Mouse (Mus musculus) MEL (cell line): ENCODE data around the gene Ubl4b. TPM values are rescaled to one million over a fixed set of nuclear protein-coding genes. Genes with fewer than 3 reads are reported as not detected.

Experiments
- DNase-seq: peaks from one replicate; pipeline ENCODE4 v3.0.0; 2011; ENCODE audit warnings: low read depth, low spot score
- H3K27ac ChIP-seq: 2 replicates; pipeline ENCODE4 v1.5.1; 2012; ENCODE audit warnings: low read depth, mild to moderate bottlenecking, control low read depth, low read length, moderate library complexity; ENCODE audit not compliant: control insufficient read depth
- H3K27me3 ChIP-seq, 2 experiments: fragments of 150-350 bp in 1 of 2; sonication (generic) in 1 of 2; 2 replicates each; pipeline ENCODE4 v1.6.1; 2012; ENCODE audit warnings: low read length in 2 of 2, mild to moderate bottlenecking in 2 of 2, improper control_type of control experiment in 1 of 2, moderate library complexity in 1 of 2; ENCODE audit not compliant: insufficient read depth in 2 of 2, control insufficient read depth in 1 of 2
- H3K36me3 ChIP-seq, 2 experiments: 2 replicates each; pipeline ENCODE4 v1.6.1; 2012 to 2014; ENCODE audit warnings: low read length in 2 of 2, improper control_type of control experiment in 1 of 2, inconsistent platforms in 1 of 2, mild to moderate bottlenecking in 1 of 2; ENCODE audit not compliant: insufficient read depth in 2 of 2, control insufficient read depth in 1 of 2
- H3K4me1 ChIP-seq, 2 experiments: fragments of 150-350 bp in 1 of 2; sonication (generic) in 1 of 2; 2 replicates each; pipeline ENCODE4 v1.6.1; 2012; ENCODE audit warnings: low read length in 2 of 2, improper control_type of control experiment in 1 of 2, mild to moderate bottlenecking in 1 of 2; ENCODE audit not compliant: insufficient read depth in 2 of 2, control insufficient read depth in 1 of 2
- H3K4me3 ChIP-seq, 2 experiments: fragments of 150-350 bp in 1 of 2; sonication (generic) in 1 of 2; 2 replicates each; pipeline ENCODE4 v1.5.1; 2012; ENCODE audit warnings: low read depth in 2 of 2, low read length in 2 of 2, mild to moderate bottlenecking in 2 of 2, moderate library complexity in 2 of 2, control low read depth in 1 of 2, improper control_type of control experiment in 1 of 2; ENCODE audit not compliant: control insufficient read depth in 1 of 2, insufficient read depth in 1 of 2
- H3K79me2 ChIP-seq: 2 replicates; pipeline ENCODE4 v1.6.1; 2012; ENCODE audit warnings: mild to moderate bottlenecking, low read length, moderate library complexity; ENCODE audit not compliant: control insufficient read depth, poor library complexity, insufficient read depth
- H3K9ac ChIP-seq: 2 replicates; pipeline ENCODE4 v1.6.1; 2012; ENCODE audit warnings: low read depth, mild to moderate bottlenecking, control low read depth, low read length, moderate library complexity; ENCODE audit not compliant: control insufficient read depth, poor library complexity, severe bottlenecking
- H3K9me3 ChIP-seq: fragments of 150-350 bp; sonication (generic); replicated peaks from 2 replicates; pipeline ENCODE4 v1.6.1; 2012; ENCODE audit warnings: mild to moderate bottlenecking, low read length, improper control_type of control experiment, moderate library complexity; ENCODE audit not compliant: insufficient read depth
- CHD1 ChIP-seq: IDR thresholded peaks from 2 replicates; pipeline ENCODE4 v1.6.1; 2012; ENCODE audit warnings: low read depth, mild to moderate bottlenecking, inconsistent platforms, low read length, improper control_type of control experiment
- CTCF ChIP-seq, 3 experiments: IDR thresholded peaks in 2 of 3; conservative IDR thresholded peaks in 1 of 3; 2 replicates each; pipeline ENCODE4 v1.5.1; 2011 to 2012; ENCODE audit warnings: low read length in 3 of 3, low read depth in 2 of 3, mild to moderate bottlenecking in 2 of 3, improper control_type of control experiment in 1 of 3, inconsistent platforms in 1 of 3, mixed read lengths in 1 of 3, moderate library complexity in 1 of 3; ENCODE audit not compliant: control insufficient read depth in 1 of 3, insufficient read depth in 1 of 3, poor library complexity in 1 of 3, severe bottlenecking in 1 of 3
- E2F4 ChIP-seq: IDR thresholded peaks from 2 replicates; pipeline ENCODE4 v1.6.1; 2011; ENCODE audit warnings: low read depth, low read length, improper control_type of control experiment, borderline replicate concordance
- EP300 ChIP-seq, 2 experiments: IDR thresholded peaks; 2 replicates each; pipeline ENCODE4 v1.6.1; 2011; ENCODE audit warnings: improper control_type of control experiment in 2 of 2, low read length in 2 of 2, low read depth in 1 of 2, mild to moderate bottlenecking in 1 of 2
- GABPA ChIP-seq: IDR thresholded peaks from 2 replicates; pipeline ENCODE4 v1.6.1; 2012; ENCODE audit warnings: low read depth, mild to moderate bottlenecking, inconsistent platforms, low read length, improper control_type of control experiment, moderate library complexity
- HCFC1 ChIP-seq: IDR thresholded peaks from 2 replicates; pipeline ENCODE4 v1.6.1; 2012; ENCODE audit warnings: low read depth, mild to moderate bottlenecking, inconsistent platforms, low read length, improper control_type of control experiment, moderate library complexity
- KAT2A ChIP-seq: conservative IDR thresholded peaks from 2 replicates; pipeline ENCODE4 v1.6.1; 2012; ENCODE audit warnings: low read depth, low read length, improper control_type of control experiment, inconsistent platforms
- MAX ChIP-seq: IDR thresholded peaks from 2 replicates; pipeline ENCODE4 v1.6.1; 2011; ENCODE audit warnings: low read length, improper control_type of control experiment
- MXI1 ChIP-seq: IDR thresholded peaks from 2 replicates; pipeline ENCODE4 v1.6.1; 2011; ENCODE audit warnings: mild to moderate bottlenecking, low read depth, low read length, improper control_type of control experiment
- MYC ChIP-seq: IDR thresholded peaks from 2 replicates; pipeline ENCODE4 v1.6.1; 2011; ENCODE audit warnings: low read depth, mild to moderate bottlenecking, low read length, improper control_type of control experiment, moderate library complexity
- NELFE ChIP-seq: IDR thresholded peaks from 2 replicates; pipeline ENCODE4 v1.6.1; 2011; ENCODE audit warnings: low read depth, low read length, improper control_type of control experiment
- POLR2AphosphoS5 ChIP-seq: IDR thresholded peaks from 2 replicates; pipeline ENCODE4 v1.6.1; 2012; ENCODE audit warnings: low read depth, borderline replicate concordance, mild to moderate bottlenecking, inconsistent platforms, low read length, moderate library complexity, mixed read lengths
- RAD21 ChIP-seq: IDR thresholded peaks from 2 replicates; pipeline ENCODE4 v1.6.1; 2011; ENCODE audit warnings: mild to moderate bottlenecking, low read depth, low read length, improper control_type of control experiment
- RCOR1 ChIP-seq: IDR thresholded peaks from 2 replicates; pipeline ENCODE4 v1.6.1; 2012; ENCODE audit warnings: low read depth, mild to moderate bottlenecking, inconsistent platforms, low read length, improper control_type of control experiment
- SMC3 ChIP-seq: IDR thresholded peaks from 2 replicates; pipeline ENCODE4 v1.6.1; 2011; ENCODE audit warnings: low read depth, low read length, improper control_type of control experiment
- TAL1 ChIP-seq: IDR thresholded peaks from 2 replicates; pipeline ENCODE4 v1.6.1; 2012; ENCODE audit warnings: mild to moderate bottlenecking, inconsistent platforms, low read length, moderate library complexity, mixed read lengths
- TCF12 ChIP-seq: IDR thresholded peaks from 2 replicates; pipeline ENCODE4 v1.6.1; 2014; ENCODE audit warnings: low read depth, mild to moderate bottlenecking, inconsistent platforms, low read length, improper control_type of control experiment, moderate library complexity
- UBTF ChIP-seq: IDR thresholded peaks from 2 replicates; pipeline ENCODE4 v1.6.1; 2012; ENCODE audit warnings: low read depth, mild to moderate bottlenecking, inconsistent platforms, low read length, improper control_type of control experiment, moderate library complexity, borderline replicate concordance; ENCODE audit not compliant: insufficient read depth
- USF1 ChIP-seq: IDR thresholded peaks from 2 replicates; pipeline ENCODE4 v1.6.1; 2014; ENCODE audit warnings: low read depth, mild to moderate bottlenecking, inconsistent platforms, low read length, improper control_type of control experiment, moderate library complexity
- ZKSCAN1 ChIP-seq: IDR thresholded peaks from 2 replicates; pipeline ENCODE4 v1.6.1; 2012; ENCODE audit warnings: low read depth, mild to moderate bottlenecking, inconsistent platforms, low read length, improper control_type of control experiment, moderate library complexity
- ZMIZ1 ChIP-seq: IDR thresholded peaks from 2 replicates; pipeline ENCODE4 v1.6.1; 2012; ENCODE audit warnings: low read depth, mild to moderate bottlenecking, inconsistent platforms, low read length, improper control_type of control experiment, moderate library complexity
- polyA plus RNA-seq, 2 experiments: library from polyadenylated mRNA; stranded (reverse) in 1 of 2; unstranded in 1 of 2; fragments of >175 nt in 1 of 2; fragments of >200 nt in 1 of 2; gene quantifications; 2 replicates each; pipeline versions ENCODE4 v1.2.1 to v1.2.4; 2012; ENCODE audit warnings: low replicate concordance in 2 of 2, low read depth in 1 of 2; ENCODE audit not compliant: insufficient read length in 2 of 2, insufficient read depth in 1 of 2, missing spikeins in 1 of 2
- total RNA-seq: library from RNA; depleted of rRNA; stranded (reverse); fragments of 300-350 nt; gene quantifications from 2 replicates; pipeline ENCODE4 v1.2.3, GENCODE M21; 2012

Gene Ubl4b
- total and polyA plus RNA-seq, 3 experiments, result not detected

- H3K27me3 ChIP-seq, result peaks cover 2 to 4% of the 10 kb centered on the region in 2 experiments; a peak in 3 of 4 replicates
- DNase-seq, result peak; percentile 44
Measured at GRCm38 (mm10) chr3:107559183-107559582, 4.3 kb upstream of the Ubl4b start.

GRCm38 (mm10) chr3:107558740-107559139 lies 3.9 kb upstream of the Ubl4b start:
- no peak overlapping the region for H3K27ac ChIP-seq
- peaks cover 2 to 3% of the 10 kb centered on the region in 2 experiments; a peak in 3 of 4 replicates for H3K27me3 ChIP-seq
- DNase-seq, result no peak
- no peak overlapping the region for H3K4me3 ChIP-seq
- H3K9me3 ChIP-seq, result no peaks in the 10 kb centered on the region
- H3K4me1 ChIP-seq, result no peaks in the 10 kb centered on the region
- H3K36me3 ChIP-seq, result no peaks in the 10 kb centered on the region
- H3K79me2 ChIP-seq, result no peaks in the 10 kb centered on the region
- H3K9ac ChIP-seq, result no peak overlapping the region
- TF ChIP-seq GABPA (no peak), MYC (no peak), TAL1 (no peak), HCFC1 (no peak), KAT2A (no peak), EP300 (IDR thresholded peaks at IDR 0.05; ENCODE audit: low read depth in 1 of 2, low read length in 2 of 2) (no peak), UBTF (no peak), MAX (no peak), CHD1 (no peak), ZMIZ1 (no peak), RAD21 (no peak), E2F4 (no peak)
- TF ChIP-seq, all 39 proteins: peak for 0

More at GRCm38 (mm10) chr3:107559183-107559582, 4.3 kb upstream of the Ubl4b start:
- H3K79me2 ChIP-seq, result no peaks in the 10 kb centered on the region
- H3K9ac ChIP-seq, result no peak overlapping the region
- TF ChIP-seq RAD21 (peak; percentile 46), RCOR1 (no peak), TCF12 (no peak), ZKSCAN1 (no peak), USF1 (no peak), EP300 (IDR thresholded peaks at IDR 0.05; ENCODE audit: low read depth in 1 of 2, low read length in 2 of 2) (no peak), CTCF (IDR thresholded peaks at IDR 0.05 in 2 of 3, conservative IDR thresholded peaks at IDR 0.05 in 1 of 3; ENCODE audit: control insufficient read depth in 1 of 3, insufficient read depth in 1 of 3, low read depth in 2 of 3, low read length in 3 of 3, poor library complexity in 1 of 3, severe bottlenecking in 1 of 3) (peak; percentile 63 to 80 (median 71)), NELFE (no peak), MXI1 (no peak), SMC3 (peak; percentile 33), POLR2AphosphoS5 (no peak)
- TF ChIP-seq, all 39 proteins: peak for 3
- Histone ChIP-seq H3K4me1 (no peaks in the 10 kb centered on the region), H3K36me3 (no peaks in the 10 kb centered on the region), H3K27ac (no peak overlapping the region), H3K4me3 (no peak overlapping the region), H3K9me3 (no peaks in the 10 kb centered on the region)
